8 mouse cellular contexts compared by ENCODE assay signal in genomic region chr7:28350155-28350883, GRCm38 (mm10). TPM values are rescaled to one million over a fixed set of nuclear protein-coding genes. Genes with fewer than 3 reads are reported as not detected.
DNase-seq lines count a peak whose midpoint lies in the region; ATAC-seq lines count a peak whose summit lies in the region.

Gene Rps16 (plus strand): TSS chr7:28350652.

- H3K9me3 ChIP-seq in hindbrain, embryonic 15.5 days = no peaks in the 10 kb centered on the region

- H3K36me3 ChIP-seq in hindbrain, embryonic 15.5 days = peaks cover 23% of the 10 kb centered on the region

- peak within 1 kb of the TSS; percentile 87 for H3K4me3 ChIP-seq in hindbrain, embryonic 15.5 days

- peak within 1 kb of the TSS; percentile 93 for H3K27ac ChIP-seq in hindbrain, embryonic 15.5 days (replicated peaks)

- H3K4me1 ChIP-seq in hindbrain, embryonic 15.5 days (replicated peaks) = peaks cover 21% of the 10 kb centered on the region

- DNase-seq in R1 (ENCODE audit: low read depth, low spot score) = peak; percentile 97
- peak; percentile 99 for DNase-seq in cerebellum, postnatal 25 days
- peak; percentile 98 to 99 for DNase-seq in frontal cortex, postnatal 36 days (ENCODE audit: low spot score in 2 of 2)
- peak; percentile 90 for DNase-seq in left cerebral cortex, adult 11 months (ENCODE audit: low spot score)
- DNase-seq in lung, postnatal 4 days = peak; percentile 98 to 100
- peak; percentile 97 for DNase-seq in retina, postnatal 7 days (ENCODE audit: low read depth, low spot score)
- DNase-seq in urinary bladder, adult 2 months (ENCODE audit: low spot score) = peak; percentile 99

- peak within 1 kb of the TSS; percentile 93 for H3K9ac ChIP-seq in hindbrain, embryonic 15.5 days

- peak within 1 kb of the TSS; percentile 89 for H3K4me2 ChIP-seq in hindbrain, embryonic 15.5 days

- ATAC-seq in hindbrain, embryonic 15.5 days (ENCODE audit: low FRiP score, low read depth) = peak; percentile 95

- H3K27me3 ChIP-seq in hindbrain, embryonic 15.5 days = no peaks in the 10 kb centered on the region

- under 1% methylated on average over 50 of the region's 50 CpGs for WGBS in hindbrain, embryonic 15.5 days

RNA-seq across cellular contexts. Expression of gene Rps16, which starts in this region (rescaled TPM):
- 444 and 501 TPM in 2 replicates for polyA plus RNA-seq in hindbrain, embryonic 15.5 days (2015; fragmentation: Nextera tagmentation; extraction: Ambion mirVana)
- 1,939 and 2,023 TPM in 2 replicates for polyA plus RNA-seq in urinary bladder, adult 2 months (2012; rRNA removed)

Comparison
In these comparisons a context has a peak if more than half of its experiments do, and no peak if none do; other contexts are left out.
1. Peak in every context shown above with its lines: DNase-seq, ATAC-seq, H3K4me3 ChIP-seq and H3K27ac ChIP-seq.